Mouse (Mus musculus) myocyte (in vitro differentiated cells): Measurements from ENCODE around the gene Hsd11b2.

Experiments
- CEBPB ChIP-seq: IDR thresholded peaks from 2 replicates; pipeline ENCODE4 v1.6.1; 2011; ENCODE audit warnings: mild to moderate bottlenecking, moderate library complexity; ENCODE audit not compliant: poor library complexity, insufficient read depth, severe bottlenecking
- E2F4 ChIP-seq: IDR thresholded peaks from one replicate; pipeline ENCODE4 v1.6.1; 2011; ENCODE audit warnings: mild to moderate bottlenecking, control low read depth, moderate library complexity; ENCODE audit not compliant: insufficient read depth
- MAX ChIP-seq: IDR thresholded peaks from one replicate; pipeline ENCODE4 v1.6.1; 2011; ENCODE audit warnings: low read depth, mild to moderate bottlenecking, control low read depth
- MYOD1 ChIP-seq, 3 experiments: IDR thresholded peaks; one replicate each; pipeline ENCODE4 v1.6.1; 2011; ENCODE audit warnings: control low read depth in 2 of 3, low read depth in 2 of 3, mild to moderate bottlenecking in 2 of 3, moderate library complexity in 1 of 3; ENCODE audit not compliant: insufficient read length in 2 of 3, control insufficient read depth in 1 of 3
- POLR2A ChIP-seq: IDR thresholded peaks from one replicate; pipeline ENCODE4 v1.6.1; 2011; ENCODE audit warnings: low read depth, mild to moderate bottlenecking, control low read depth, moderate library complexity; ENCODE audit not compliant: insufficient read length
- TCF12 ChIP-seq: IDR thresholded peaks from one replicate; pipeline ENCODE4 v1.6.1; 2011; ENCODE audit warnings: mild to moderate bottlenecking, control low read depth; ENCODE audit not compliant: poor library complexity, insufficient read depth, severe bottlenecking
- TCF3 ChIP-seq: IDR thresholded peaks from one replicate; pipeline ENCODE4 v1.6.1; 2011; ENCODE audit warnings: low read depth, control low read depth; ENCODE audit not compliant: insufficient read length
- USF1 ChIP-seq: IDR thresholded peaks from one replicate; pipeline ENCODE4 v1.6.1; 2011; ENCODE audit warnings: low read depth, mild to moderate bottlenecking, control low read depth, moderate library complexity

GRCm38 (mm10) chr8:105519591-105519990 lies 1.0 kb downstream of the Hsd11b2 start:
- no peak for TF ChIP-seq TCF12
- no peak for TF ChIP-seq TCF3
- no peak for TF ChIP-seq POLR2A
- TF ChIP-seq MYOD1 (IDR thresholded peaks at IDR 0.05; ENCODE audit: control insufficient read depth in 1 of 3, insufficient read length in 2 of 3, low read depth in 2 of 3), result no peak
- TF ChIP-seq MAX, result no peak
- TF ChIP-seq CEBPB, result no peak
- no peak for TF ChIP-seq E2F4
- TF ChIP-seq USF1, result no peak
